8 mouse cellular contexts compared by ENCODE assay signal in genomic region chr2:127831401-127832102, GRCm38 (mm10). TPM values are rescaled to one million over a fixed set of nuclear protein-coding genes. Genes with fewer than 3 reads are reported as not detected.
A peak's percentile ranks its signal among the peaks of the same experiment; 100 is the strongest.
DNase-seq lines count a peak whose midpoint lies in the region; ATAC-seq and TF ChIP-seq lines count a peak whose summit lies in the region.

Bub1 (minus strand) TSS chr2:127831865.

- peak; percentile 99 for ATAC-seq in lung, postnatal 0 days

- under 1% methylated on average over 56 of the region's 56 CpGs for WGBS in cerebellum, adult 2 months
- WGBS in hindbrain, embryonic 10.5 days: under 1% methylated on average over 56 of the region's 56 CpGs
- under 1% methylated on average over 56 of the region's 56 CpGs for WGBS in lung, postnatal 0 days

- DNase-seq in MEL (ENCODE audit: low read depth, low spot score): peak; percentile 95
- peak; percentile 92 to 93 for DNase-seq in cerebellum, adult 2 months
- DNase-seq in forelimb bud, embryonic 11.5 days (ENCODE audit: low read depth, low spot score): peak; percentile 90
- peak; percentile 95 for DNase-seq in hindbrain, embryonic 10.5 days (ENCODE audit: low spot score)
- peak; percentile 96 for DNase-seq in layer of hippocampus, adult 9-11 months
- DNase-seq in lung, postnatal 0 days (ENCODE audit: low spot score): peak; percentile 97
- DNase-seq in ovary, postnatal 14 days (ENCODE audit: low spot score): peak; percentile 91
- peak; percentile 95 for DNase-seq in thymus, postnatal 14 days

- H3K9me3 ChIP-seq in MEL (replicated peaks; ENCODE audit: insufficient read depth, low read length): no peaks in the 10 kb centered on the region
- H3K9me3 ChIP-seq in hindbrain, embryonic 10.5 days: no peaks in the 10 kb centered on the region
- no peaks in the 10 kb centered on the region for H3K9me3 ChIP-seq in lung, postnatal 0 days (ENCODE audit: low read length)

- no peak for TF ChIP-seq CTCF in MEL (IDR thresholded peaks at IDR 0.05 in 2 of 3, conservative IDR thresholded peaks at IDR 0.05 in 1 of 3; ENCODE audit: control insufficient read depth in 1 of 3, insufficient read depth in 1 of 3, low read depth in 2 of 3, low read length in 3 of 3, poor library complexity in 1 of 3, severe bottlenecking in 1 of 3)
- no peak for TF ChIP-seq CTCF in cerebellum, adult 2 months (IDR thresholded peaks at IDR 0.05; ENCODE audit: borderline replicate concordance, insufficient read depth, low read depth, low read length)
- no peak for TF ChIP-seq CTCF in lung, postnatal 0 days (IDR thresholded peaks at IDR 0.05)

- H3K27me3 ChIP-seq in MEL (ENCODE audit: control insufficient read depth in 1 of 2, insufficient read depth in 2 of 2, low read length in 2 of 2): no peaks in the 10 kb centered on the region; a peak in 1 of 4 replicates
- no peaks in the 10 kb centered on the region for H3K27me3 ChIP-seq in cerebellum, adult 2 months (ENCODE audit: control insufficient read depth, insufficient read depth, low read length)
- H3K27me3 ChIP-seq in hindbrain, embryonic 10.5 days (ENCODE audit: insufficient read depth, poor library complexity, severe bottlenecking): 0 out of 2 replicates have a peak, but pooled peaks cover 3% of the 10 kb centered on the region
- no peaks in the 10 kb centered on the region for H3K27me3 ChIP-seq in lung, postnatal 0 days (replicated peaks; ENCODE audit: insufficient read depth, low read length)

- peak within 1 kb of the TSS; percentile 78 for H3K27ac ChIP-seq in MEL (ENCODE audit: control insufficient read depth, low read depth, low read length)
- H3K27ac ChIP-seq in cerebellum, adult 2 months (ENCODE audit: insufficient read depth, low read length): no peak within 1 kb of the TSS
- peak within 1 kb of the TSS; percentile 89 for H3K27ac ChIP-seq in hindbrain, embryonic 10.5 days
- peak within 1 kb of the TSS; percentile 38; the same call in 1 of the 2 replicates for H3K27ac ChIP-seq in lung, postnatal 0 days (ENCODE audit: low read length)

- TF ChIP-seq EP300 in MEL (IDR thresholded peaks at IDR 0.05; ENCODE audit: low read depth in 1 of 2, low read length in 2 of 2): no peak
- no peak for TF ChIP-seq EP300 in lung, postnatal 0 days (IDR thresholded peaks at IDR 0.05)

- TF ChIP-seq RAD21 in MEL (IDR thresholded peaks at IDR 0.05; ENCODE audit: low read depth, low read length): no peak

- H3K4me3 ChIP-seq in MEL (ENCODE audit: control insufficient read depth in 1 of 2, insufficient read depth in 1 of 2, low read depth in 2 of 2, low read length in 2 of 2): peak within 1 kb of the TSS; percentile 89 to 100
- H3K4me3 ChIP-seq in cerebellum, adult 2 months (replicated peaks; ENCODE audit: insufficient read depth, low read depth, low read length): peak within 1 kb of the TSS; percentile 67
- H3K4me3 ChIP-seq in hindbrain, embryonic 10.5 days: peak within 1 kb of the TSS; percentile 82
- H3K4me3 ChIP-seq in lung, postnatal 0 days (ENCODE audit: low read depth, low read length): peak within 1 kb of the TSS; percentile 56

- peak; percentile 72 to 88 for TF ChIP-seq POLR2A in MEL (IDR thresholded peaks at IDR 0.05; ENCODE audit: control insufficient read depth in 1 of 2, insufficient read depth in 1 of 2, low read depth in 1 of 2, low read length in 2 of 2, poor library complexity in 1 of 2)
- no peak for TF ChIP-seq POLR2A in cerebellum, adult 2 months (IDR thresholded peaks at IDR 0.05; ENCODE audit: borderline replicate concordance, insufficient read depth, low read length)

- H3K9ac ChIP-seq in MEL (ENCODE audit: control insufficient read depth, low read depth, low read length, poor library complexity, severe bottlenecking): peak within 1 kb of the TSS; percentile 97
- H3K9ac ChIP-seq in lung, postnatal 0 days (replicated peaks; ENCODE audit: low read depth): no peak within 1 kb of the TSS; the same call in 1 of the 2 replicates

- H3K79me2 ChIP-seq in MEL (ENCODE audit: control insufficient read depth, insufficient read depth, low read length, poor library complexity): peaks cover 17% of the 10 kb centered on the region

- no peaks in the 10 kb centered on the region; a peak in 1 of 4 replicates for H3K4me1 ChIP-seq in MEL (ENCODE audit: control insufficient read depth in 1 of 2, insufficient read depth in 2 of 2, low read length in 2 of 2)
- no peaks in the 10 kb centered on the region for H3K4me1 ChIP-seq in cerebellum, adult 2 months (ENCODE audit: control insufficient read depth, insufficient read depth, low read length)
- peaks cover 25% of the 10 kb centered on the region for H3K4me1 ChIP-seq in hindbrain, embryonic 10.5 days (replicated peaks)
- no peaks in the 10 kb centered on the region for H3K4me1 ChIP-seq in lung, postnatal 0 days (ENCODE audit: insufficient read depth, low read depth, low read length)

- peak within 1 kb of the TSS; percentile 92 for H3K4me2 ChIP-seq in lung, postnatal 0 days (replicated peaks; ENCODE audit: low read depth, low read length)

- H3K36me3 ChIP-seq in MEL (ENCODE audit: control insufficient read depth in 1 of 2, insufficient read depth in 2 of 2, low read length in 2 of 2): peaks cover 9 to 18% of the 10 kb centered on the region in 2 experiments
- H3K36me3 ChIP-seq in hindbrain, embryonic 10.5 days: peaks cover 26% of the 10 kb centered on the region
- no peaks in the 10 kb centered on the region for H3K36me3 ChIP-seq in lung, postnatal 0 days (ENCODE audit: insufficient read depth, low read length)

TF ChIP-seq in MEL, 35 proteins besides CTCF, POLR2A, EP300 and RAD21:
- TF ChIP-seq USF2 (IDR thresholded peaks at IDR 0.05; ENCODE audit: borderline replicate concordance in 1 of 2, insufficient read depth in 1 of 2, low read depth in 1 of 2, low read length in 2 of 2): no peak
- TF ChIP-seq ZKSCAN1 (IDR thresholded peaks at IDR 0.05; ENCODE audit: low read depth, low read length): no peak
- peak; percentile 65 for TF ChIP-seq SIN3A (IDR thresholded peaks at IDR 0.05; ENCODE audit: low read length)
- TF ChIP-seq RCOR1 (IDR thresholded peaks at IDR 0.05; ENCODE audit: low read depth, low read length): no peak; the same call in 1 of the 2 replicates
- TF ChIP-seq CHD1 (IDR thresholded peaks at IDR 0.05; ENCODE audit: low read depth, low read length): peak; percentile 65; the same call in 1 of the 2 replicates
- no peak for TF ChIP-seq MEF2A (IDR thresholded peaks at IDR 0.05; ENCODE audit: extremely low read depth, insufficient replicate concordance, low read depth, low read length, poor library complexity, severe bottlenecking)
- TF ChIP-seq MAX (IDR thresholded peaks at IDR 0.05; ENCODE audit: low read length): peak; percentile 34; the same call in 1 of the 2 replicates
- peak; percentile 49; the same call in 1 of the 2 replicates for TF ChIP-seq TBP (IDR thresholded peaks at IDR 0.05; ENCODE audit: low read depth, low read length)
- TF ChIP-seq GATA1 (IDR thresholded peaks at IDR 0.05; ENCODE audit: low read depth, low read length): no peak
- TF ChIP-seq CHD2 (IDR thresholded peaks at IDR 0.05; ENCODE audit: low read length): peak; percentile 33
- TF ChIP-seq POLR2AphosphoS2 (IDR thresholded peaks at IDR 0.05; ENCODE audit: low read length): peak; percentile 84; the same call in 1 of the 2 replicates
- no peak for TF ChIP-seq ETS1 (IDR thresholded peaks at IDR 0.05; ENCODE audit: low read depth, low read length)
- TF ChIP-seq GABPA (IDR thresholded peaks at IDR 0.05; ENCODE audit: low read depth, low read length): no peak
- TF ChIP-seq E2F4 (IDR thresholded peaks at IDR 0.05; ENCODE audit: borderline replicate concordance, low read depth, low read length): peak; percentile 72; the same call in 1 of the 2 replicates
- peak; percentile 23; the same call in 1 of the 2 replicates for TF ChIP-seq USF1 (IDR thresholded peaks at IDR 0.05; ENCODE audit: low read depth, low read length)
- TF ChIP-seq TAL1 (IDR thresholded peaks at IDR 0.05; ENCODE audit: low read length): no peak
- peak; percentile 31; the same call in 1 of the 2 replicates for TF ChIP-seq MXI1 (IDR thresholded peaks at IDR 0.05; ENCODE audit: low read depth, low read length)
- peak; percentile 80 for TF ChIP-seq NRF1 (IDR thresholded peaks at IDR 0.05; ENCODE audit: insufficient read depth, low read depth, low read length, poor library complexity, severe bottlenecking)
- peak; percentile 69; the same call in 1 of the 2 replicates for TF ChIP-seq HCFC1 (IDR thresholded peaks at IDR 0.05; ENCODE audit: low read depth, low read length)
- peak; percentile 56 for TF ChIP-seq TCF12 (IDR thresholded peaks at IDR 0.05; ENCODE audit: low read depth, low read length)
- 0 out of 2 replicates have a peak, but pooled peaks have one; percentile 55 for TF ChIP-seq ELF1 (IDR thresholded peaks at IDR 0.05; ENCODE audit: low read depth, low read length)
- TF ChIP-seq NELFE (IDR thresholded peaks at IDR 0.05; ENCODE audit: low read depth, low read length): peak; percentile 92
- no peak for TF ChIP-seq POLR2AphosphoS5 (IDR thresholded peaks at IDR 0.05; ENCODE audit: borderline replicate concordance, low read depth, low read length)
- peak; percentile 83 for TF ChIP-seq ZMIZ1 (IDR thresholded peaks at IDR 0.05; ENCODE audit: low read depth, low read length)

RNA-seq across cellular contexts. Expression of gene Bub1, which starts in this region (rescaled TPM):
- 34.6 and 43.2 TPM in 2 replicates for total RNA-seq in MEL (2012; rRNA removed)
- polyA plus RNA-seq in MEL (2012; ENCODE audit: insufficient read depth in 1 of 2, insufficient read length in 2 of 2, low read depth in 1 of 2, low replicate concordance in 2 of 2, missing spikeins in 1 of 2): 100 to 1,000 TPM in 1 of 2 experiments, 10 to 100 TPM in 1; 57.2 to 618 TPM
- 0.14 and 0.15 TPM in 2 replicates for polyA plus RNA-seq in cerebellum, adult 2 months (2012; rRNA removed)
- polyA plus RNA-seq in hindbrain, embryonic 10.5 days (2016; fragmentation: Nextera tagmentation; extraction: Ambion mirVana): 64.5 and 98.5 TPM in 2 replicates
- 1.4 and 2.6 TPM in 2 replicates for polyA plus RNA-seq in lung, postnatal 0 days (2015; fragmentation: Nextera tagmentation; extraction: Ambion mirVana)

Comparison
In these comparisons a context has a peak if more than half of its experiments do, and no peak if none do; other contexts are left out.
1. RNA of gene Bub1 (polyA plus RNA-seq): 57.2 to 618 TPM in MEL and 64.5 to 98.5 TPM in hindbrain, embryonic 10.5 days; 1.4 to 2.6 TPM in lung, postnatal 0 days and 0.14 to 0.15 TPM in cerebellum, adult 2 months; every median in the first group is over 10 times any median in the second.
2. Peak in DNase-seq and H3K4me3 ChIP-seq in cerebellum, adult 2 months; RNA of the gene not detected or under 1 TPM.
3. Peak in every context shown above with its lines, with median percentiles within 50 percentile points of each other: DNase-seq and H3K4me3 ChIP-seq.